ENCODE assay signal across 8 mouse cellular contexts in the genomic region with DNA sequence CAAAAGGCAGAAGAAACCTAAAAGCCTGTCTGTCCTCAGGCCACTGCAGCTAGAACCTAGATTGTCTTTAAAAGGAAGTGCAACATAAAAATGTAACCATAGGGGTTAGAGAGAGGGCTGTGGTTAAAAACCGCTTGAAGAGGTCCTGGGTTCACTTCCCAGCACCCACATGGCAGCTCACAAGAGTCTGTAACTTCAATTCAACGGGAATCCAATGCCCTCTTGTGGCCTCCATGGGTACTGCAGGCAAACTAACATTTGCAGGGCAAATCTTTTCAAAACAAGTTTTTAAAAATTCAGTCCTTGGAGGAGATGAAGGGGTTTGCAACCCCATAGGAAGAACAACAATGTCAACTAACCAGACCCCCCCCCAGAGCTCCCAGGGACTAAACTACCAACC. TPM values are rescaled to one million over a fixed set of nuclear protein-coding genes. Genes with fewer than 3 reads are reported as not detected.
DNase-seq lines count a peak whose midpoint lies in the region; ATAC-seq lines count a peak whose summit lies in the region.

No protein-coding gene starts in this region.

- peaks cover 19% of the 10 kb centered on the region; the same call in 1 of the 2 replicates for H3K36me3 ChIP-seq in heart, embryonic 12.5 days
- no peaks in the 10 kb centered on the region for H3K36me3 ChIP-seq in embryonic facial prominence, embryonic 10.5 days (replicated peaks)

- H3K4me2 ChIP-seq in heart, embryonic 12.5 days = no peak overlapping the region

- 22% methylated on average over 2 of the region's 2 CpGs for WGBS in heart, embryonic 12.5 days
- 33% methylated on average over 2 of the region's 2 CpGs for WGBS in embryonic facial prominence, embryonic 10.5 days

- H3K4me3 ChIP-seq in heart, embryonic 12.5 days = no peak overlapping the region
- H3K4me3 ChIP-seq in embryonic facial prominence, embryonic 10.5 days = no peak overlapping the region

- H3K27me3 ChIP-seq in heart, embryonic 12.5 days (replicated peaks) = no peaks in the 10 kb centered on the region
- no peaks in the 10 kb centered on the region for H3K27me3 ChIP-seq in embryonic facial prominence, embryonic 10.5 days (replicated peaks; ENCODE audit: low read depth, poor library complexity, severe bottlenecking)

- peaks cover 9% of the 10 kb centered on the region for H3K4me1 ChIP-seq in heart, embryonic 12.5 days (replicated peaks)
- peaks cover 16% of the 10 kb centered on the region for H3K4me1 ChIP-seq in embryonic facial prominence, embryonic 10.5 days

- no peak overlapping the region for H3K27ac ChIP-seq in heart, embryonic 12.5 days (ENCODE audit: poor library complexity, severe bottlenecking)
- no peak overlapping the region for H3K27ac ChIP-seq in embryonic facial prominence, embryonic 10.5 days (replicated peaks)

- H3K9me3 ChIP-seq in heart, embryonic 12.5 days (replicated peaks) = peaks cover 6% of the 10 kb centered on the region
- H3K9me3 ChIP-seq in embryonic facial prominence, embryonic 10.5 days = 0 out of 2 replicates have a peak, but pooled peaks cover 3% of the 10 kb centered on the region

- peak; percentile 32 for DNase-seq in heart, postnatal 4 days
- peak; percentile 45 for DNase-seq in spleen, adult 12 weeks (ENCODE audit: low spot score)
- no peak for DNase-seq in spleen, postnatal 4 days (ENCODE audit: low spot score in 2 of 2)
- DNase-seq in embryonic facial prominence, embryonic 10.5 days (ENCODE audit: low spot score) = peak; percentile 52
- DNase-seq in thymus, postnatal 25 days = peak; percentile 37
- no peak for DNase-seq in cerebellum, adult 9-10 months
- DNase-seq in ovary, adult 18-20 months (ENCODE audit: low spot score) = no peak

- H3K9ac ChIP-seq in heart, embryonic 12.5 days = no peak overlapping the region

- ATAC-seq in heart, embryonic 12.5 days (ENCODE audit: insufficient number of reproducible peaks, low FRiP score) = no peak

RNA-seq across cellular contexts. Expression of gene Coq8a, which starts 31.2 kb away (rescaled TPM):
- 100 to 1,000 TPM; 232 to 252 TPM for total RNA-seq in heart, postnatal 4 days (2021)
- polyA plus RNA-seq in heart, embryonic 12.5 days (2016; fragmentation: Nextera tagmentation; extraction: Ambion mirVana) = 15.2 and 17.8 TPM in 2 replicates
- 1.7 and 2.6 TPM in 2 replicates for polyA plus RNA-seq in embryonic facial prominence, embryonic 10.5 days (2016; fragmentation: Nextera tagmentation; extraction: Ambion mirVana)

RNA-seq across cellular contexts. Expression of gene Psen2, which starts 32.7 kb away (rescaled TPM):
- total RNA-seq in heart, postnatal 4 days (2021) = 10 to 100 TPM; 12.5 to 12.7 TPM
- 13.8 and 15.1 TPM in 2 replicates for polyA plus RNA-seq in heart, embryonic 12.5 days (2016; fragmentation: Nextera tagmentation; extraction: Ambion mirVana)
- polyA plus RNA-seq in embryonic facial prominence, embryonic 10.5 days (2016; fragmentation: Nextera tagmentation; extraction: Ambion mirVana) = 7.1 and 7.2 TPM in 2 replicates

Comparison
In these comparisons a context has a peak if more than half of its experiments do, and no peak if none do; other contexts are left out.
1. DNase-seq: peak in heart, postnatal 4 days (single experiment), spleen, adult 12 weeks (single experiment), embryonic facial prominence, embryonic 10.5 days (single experiment) and thymus, postnatal 25 days (single experiment); none in spleen, postnatal 4 days (0 of 2), cerebellum, adult 9-10 months (single experiment) and ovary, adult 18-20 months (single experiment).